Mouse (Mus musculus) CH12F3 (cell line): ENCODE measurements around the gene Arnt2.

Experiments
- in situ Hi-C: fragments of 300-500 bp; cut with MboI; formaldehyde crosslinking; loops from 2 replicates; pipeline ENCODE4 v1.14.3; 2020; ENCODE audit warnings: low sequenced_read_pairs

Gene Arnt2

GRCm38 (mm10) chr7:84349976-84350375 is 60.0 kb downstream of the Arnt2 start:
- in situ Hi-C loops = no loop called here

GRCm38 (mm10) chr7:84348145-84348911 is 61.6 kb downstream of the Arnt2 start:
- in situ Hi-C loops = no loop called here

- in situ Hi-C loops = no loop called here
These were observed 66.8 kb downstream of the Arnt2 start for GRCm38 (mm10) chr7:84343160-84343559.

- in situ Hi-C loops = no loop called here
These were observed 69.0 kb downstream of the Arnt2 start for GRCm38 (mm10) chr7:84341001-84341400.

GRCm38 (mm10) chr7:84339186-84339585 is 70.8 kb downstream of the Arnt2 start:
- in situ Hi-C loops = no loop called here

GRCm38 (mm10) chr7:84337768-84338167 is 72.2 kb downstream of the Arnt2 start:
- in situ Hi-C loops = no loop called here

- in situ Hi-C loops = no loop called here
These were observed 73.1 kb downstream of the Arnt2 start for GRCm38 (mm10) chr7:84336907-84337306.

GRCm38 (mm10) chr7:84336580-84336886 is 73.4 kb downstream of the Arnt2 start:
- in situ Hi-C loops = no loop called here

- in situ Hi-C loops = no loop called here
These were observed 74.0 kb downstream of the Arnt2 start for GRCm38 (mm10) chr7:84335766-84336579.

GRCm38 (mm10) chr7:84333996-84334395 is 76.0 kb downstream of the Arnt2 start:
- in situ Hi-C loops = no loop called here

- in situ Hi-C loops = no loop called here
These were observed 77.4 kb downstream of the Arnt2 start for GRCm38 (mm10) chr7:84332295-84333168.

GRCm38 (mm10) chr7:84329174-84329583 is 80.8 kb downstream of the Arnt2 start:
- in situ Hi-C loops = no loop called here

GRCm38 (mm10) chr7:84328770-84329169 is 81.2 kb downstream of the Arnt2 start:
- in situ Hi-C loops = no loop called here

GRCm38 (mm10) chr7:84325570-84326328 is 84.2 kb downstream of the Arnt2 start:
- in situ Hi-C loops = no loop called here

GRCm38 (mm10) chr7:84321542-84321941 is 88.4 kb downstream of the Arnt2 start:
- in situ Hi-C loops = no loop called here

- in situ Hi-C loops = no loop called here
These were observed 94.5 kb downstream of the Arnt2 start for GRCm38 (mm10) chr7:84315353-84316003.

GRCm38 (mm10) chr7:84314742-84315141 is 95.2 kb downstream of the Arnt2 start:
- in situ Hi-C loops = no loop called here

- in situ Hi-C loops = no loop called here
These were observed 98.4 kb downstream of the Arnt2 start for GRCm38 (mm10) chr7:84311624-84312023.

- in situ Hi-C loops = no loop called here
These were observed 99.1 kb downstream of the Arnt2 start for GRCm38 (mm10) chr7:84310909-84311311.

- in situ Hi-C loops = no loop called here
These were observed 102.5 kb downstream of the Arnt2 start for GRCm38 (mm10) chr7:84307329-84307925.
